Mouse (Mus musculus): ENCODE measurements around the gene Olfr49. TPM values are rescaled to one million over a fixed set of nuclear protein-coding genes. Genes with fewer than 3 reads are reported as not detected.

Olfr49 gene
- polyA plus RNA-seq, 1 experiment from 2014 or later, result not detected

- no peak overlapping the region for H3K9ac ChIP-seq
- no peaks in the 10 kb centered on the region for H3K27me3 ChIP-seq (replicated peaks)
- no peaks in the 10 kb centered on the region for H3K9me3 ChIP-seq
- WGBS, result 84% methylated on average over 3 of the region's 3 CpGs
- no peak for ATAC-seq (ENCODE audit: insufficient read depth, low FRiP score, low read depth)
- 0 out of 2 replicates have a peak, but pooled peaks cover 6% of the 10 kb centered on the region for H3K36me3 ChIP-seq
- no peaks in the 10 kb centered on the region for H3K4me1 ChIP-seq
- H3K27ac ChIP-seq, result no peak overlapping the region
- H3K4me3 ChIP-seq (replicated peaks), result no peak overlapping the region
- no peak overlapping the region for H3K4me2 ChIP-seq
Measured at GRCm38 (mm10) chr14:54272696-54273095, 12.0 kb downstream of the Olfr49 start.

GRCm38 (mm10) chr14:54271976-54272606, 12.6 kb downstream of the Olfr49 start:
- no peak overlapping the region for H3K4me3 ChIP-seq (replicated peaks)
- H3K9ac ChIP-seq, result no peak overlapping the region
- H3K27me3 ChIP-seq (replicated peaks), result no peaks in the 10 kb centered on the region
- H3K9me3 ChIP-seq, result no peaks in the 10 kb centered on the region
- no peak for ATAC-seq (ENCODE audit: insufficient read depth, low FRiP score, low read depth)
- WGBS, result 70% methylated on average over 3 of the region's 3 CpGs
- H3K36me3 ChIP-seq, result 0 out of 2 replicates have a peak, but pooled peaks cover 8% of the 10 kb centered on the region
- H3K4me2 ChIP-seq, result no peak overlapping the region
- no peaks in the 10 kb centered on the region for H3K4me1 ChIP-seq
- H3K27ac ChIP-seq, result no peak overlapping the region

GRCm38 (mm10) chr14:54270413-54270812, 14.3 kb downstream of the Olfr49 start:
- H3K36me3 ChIP-seq, result 0 out of 2 replicates have a peak, but pooled peaks cover 8% of the 10 kb centered on the region
- H3K9me3 ChIP-seq, result no peaks in the 10 kb centered on the region
- no peak overlapping the region for H3K27ac ChIP-seq
- no peak overlapping the region for H3K9ac ChIP-seq
- H3K4me3 ChIP-seq (replicated peaks), result no peak overlapping the region
- H3K4me1 ChIP-seq, result no peaks in the 10 kb centered on the region
- no peak overlapping the region for H3K4me2 ChIP-seq
- no peak for ATAC-seq (ENCODE audit: insufficient read depth, low FRiP score, low read depth)
- no peaks in the 10 kb centered on the region for H3K27me3 ChIP-seq (replicated peaks)
- 83% methylated on average over 3 of the region's 3 CpGs for WGBS

GRCm38 (mm10) chr14:54269566-54269965, 15.2 kb downstream of the Olfr49 start:
- Histone ChIP-seq H3K4me3 (replicated peaks) (no peak overlapping the region), H3K27me3 (replicated peaks) (no peaks in the 10 kb centered on the region), H3K9me3 (no peaks in the 10 kb centered on the region), H3K36me3 (peaks cover 8% of the 10 kb centered on the region; the same call in 1 of the 2 replicates), H3K4me1 (no peaks in the 10 kb centered on the region), H3K27ac (no peak overlapping the region), H3K9ac (no peak overlapping the region), H3K4me2 (no peak overlapping the region)
- WGBS, result 88% methylated on average over 3 of the region's 3 CpGs
- no peak for ATAC-seq (ENCODE audit: insufficient read depth, low FRiP score, low read depth)

GRCm38 (mm10) chr14:54267966-54268365, 16.8 kb downstream of the Olfr49 start:
- H3K9ac ChIP-seq, result no peak overlapping the region
- no peaks in the 10 kb centered on the region for H3K9me3 ChIP-seq
- WGBS, result 90% methylated on average over 10 of the region's 10 CpGs
- H3K4me1 ChIP-seq, result no peaks in the 10 kb centered on the region
- no peaks in the 10 kb centered on the region for H3K27me3 ChIP-seq (replicated peaks)
- ATAC-seq (ENCODE audit: insufficient read depth, low FRiP score, low read depth), result no peak
- H3K27ac ChIP-seq, result no peak overlapping the region
- no peak overlapping the region for H3K4me3 ChIP-seq (replicated peaks)
- H3K4me2 ChIP-seq, result no peak overlapping the region
- H3K36me3 ChIP-seq, result peaks cover 11% of the 10 kb centered on the region; the same call in 1 of the 2 replicates

- Histone ChIP-seq H3K4me2 (no peak overlapping the region), H3K9me3 (no peaks in the 10 kb centered on the region), H3K27me3 (replicated peaks) (no peaks in the 10 kb centered on the region), H3K36me3 (peaks cover 16% of the 10 kb centered on the region), H3K9ac (no peak overlapping the region), H3K4me3 (replicated peaks) (no peak overlapping the region), H3K27ac (no peak overlapping the region), H3K4me1 (no peaks in the 10 kb centered on the region)
- WGBS, result 80% methylated on average over 6 of the region's 6 CpGs
- ATAC-seq (ENCODE audit: insufficient read depth, low FRiP score, low read depth), result no peak
Measured at GRCm38 (mm10) chr14:54265951-54266350, 18.8 kb downstream of the Olfr49 start.

- Histone ChIP-seq H3K27me3 (replicated peaks) (no peaks in the 10 kb centered on the region), H3K36me3 (peaks cover 16% of the 10 kb centered on the region), H3K4me2 (no peak overlapping the region), H3K27ac (no peak overlapping the region), H3K9me3 (no peaks in the 10 kb centered on the region), H3K4me1 (peaks cover 2% of the 10 kb centered on the region; the same call in 1 of the 2 replicates), H3K9ac (no peak overlapping the region), H3K4me3 (replicated peaks) (no peak overlapping the region)
- no peak for ATAC-seq (ENCODE audit: insufficient read depth, low FRiP score, low read depth)
- WGBS, result 61% methylated on average over 10 of the region's 10 CpGs
Measured at GRCm38 (mm10) chr14:54265093-54265492, 19.6 kb downstream of the Olfr49 start.

- H3K9ac ChIP-seq, result no peak overlapping the region
- H3K36me3 ChIP-seq, result peaks cover 16% of the 10 kb centered on the region
- H3K27me3 ChIP-seq (replicated peaks), result no peaks in the 10 kb centered on the region
- no peak for ATAC-seq (ENCODE audit: insufficient read depth, low FRiP score, low read depth)
- no peaks in the 10 kb centered on the region for H3K9me3 ChIP-seq
- WGBS, result 91% methylated on average over 7 of the region's 7 CpGs
- no peak overlapping the region for H3K27ac ChIP-seq
- H3K4me3 ChIP-seq (replicated peaks), result no peak overlapping the region
- no peak overlapping the region for H3K4me2 ChIP-seq
- peaks cover 9% of the 10 kb centered on the region for H3K4me1 ChIP-seq
Measured at GRCm38 (mm10) chr14:54264231-54264630, 20.5 kb downstream of the Olfr49 start.

GRCm38 (mm10) chr14:54263099-54263498, 21.6 kb downstream of the Olfr49 start:
- no peak overlapping the region for H3K27ac ChIP-seq
- WGBS, result 89% methylated on average over 6 of the region's 6 CpGs
- H3K4me1 ChIP-seq, result peaks cover 9% of the 10 kb centered on the region
- no peak for ATAC-seq (ENCODE audit: insufficient read depth, low FRiP score, low read depth)
- peaks cover 11% of the 10 kb centered on the region for H3K36me3 ChIP-seq
- no peak overlapping the region for H3K4me3 ChIP-seq (replicated peaks)
- no peaks in the 10 kb centered on the region for H3K27me3 ChIP-seq (replicated peaks)
- no peaks in the 10 kb centered on the region for H3K9me3 ChIP-seq
- H3K4me2 ChIP-seq, result no peak overlapping the region
- no peak overlapping the region for H3K9ac ChIP-seq

- no peak for ATAC-seq (ENCODE audit: insufficient read depth, low FRiP score, low read depth)
- peaks cover 9% of the 10 kb centered on the region for H3K4me1 ChIP-seq
- H3K27ac ChIP-seq, result no peak overlapping the region
- WGBS, result 89% methylated on average over 8 of the region's 8 CpGs
- no peak overlapping the region for H3K4me2 ChIP-seq
- H3K9me3 ChIP-seq, result no peaks in the 10 kb centered on the region
- no peak overlapping the region for H3K9ac ChIP-seq
- peaks cover 9% of the 10 kb centered on the region for H3K36me3 ChIP-seq
- no peaks in the 10 kb centered on the region for H3K27me3 ChIP-seq (replicated peaks)
- H3K4me3 ChIP-seq (replicated peaks), result no peak overlapping the region
Measured at GRCm38 (mm10) chr14:54262622-54263021, 22.1 kb downstream of the Olfr49 start.

GRCm38 (mm10) chr14:54261386-54261785, 23.4 kb downstream of the Olfr49 start:
- 89% methylated on average over 2 of the region's 2 CpGs for WGBS
- H3K4me2 ChIP-seq, result no peak overlapping the region
- peaks cover 8% of the 10 kb centered on the region for H3K36me3 ChIP-seq
- no peak overlapping the region for H3K9ac ChIP-seq
- H3K9me3 ChIP-seq, result no peaks in the 10 kb centered on the region
- H3K27me3 ChIP-seq (replicated peaks), result no peaks in the 10 kb centered on the region
- no peak overlapping the region for H3K4me3 ChIP-seq (replicated peaks)
- peaks cover 9% of the 10 kb centered on the region for H3K4me1 ChIP-seq
- ATAC-seq (ENCODE audit: insufficient read depth, low FRiP score, low read depth), result no peak
- no peak overlapping the region for H3K27ac ChIP-seq

GRCm38 (mm10) chr14:54260196-54260595, 24.5 kb downstream of the Olfr49 start:
- peak overlapping the region; percentile 76 for H3K4me2 ChIP-seq
- H3K4me1 ChIP-seq, result peaks cover 9% of the 10 kb centered on the region
- no peaks in the 10 kb centered on the region for H3K9me3 ChIP-seq
- peak overlapping the region; percentile 73; the same call in 1 of the 2 replicates for H3K4me3 ChIP-seq (replicated peaks)
- WGBS, result 62% methylated on average over 2 of the region's 2 CpGs
- no peak overlapping the region for H3K9ac ChIP-seq
- ATAC-seq (ENCODE audit: insufficient read depth, low FRiP score, low read depth), result no peak
- no peaks in the 10 kb centered on the region for H3K27me3 ChIP-seq (replicated peaks)
- peaks cover 8% of the 10 kb centered on the region for H3K36me3 ChIP-seq
- no peak overlapping the region for H3K27ac ChIP-seq

Data from stomach, embryonic 15.5 days (tissue).